Mouse (Mus musculus) midbrain, postnatal 0 days (tissue): ENCODE measurements around the gene Tmem63c. TPM values are rescaled to one million over a fixed set of nuclear protein-coding genes. Genes with fewer than 3 reads are reported as not detected.

Experiments
- ATAC-seq: fragments of 200-750 bp; cut with Nextera tagmentation; 2 replicates; pipeline ENCODE4 v1.8.0; 2017; ENCODE audit warnings: moderate number of reproducible peaks, mild to moderate bottlenecking, moderate TSS enrichment, moderate library complexity; ENCODE audit not compliant: low FRiP score
- DNase-seq: peaks from one replicate; pipeline ENCODE4 v3.0.0-alpha.2; 2015; ENCODE audit warnings: low spot score
- H3K27ac ChIP-seq: fragments of 300-500 bp; sonication (generic); 2 replicates; pipeline ENCODE4 v1.5.1; 2014; ENCODE audit warnings: low read depth, mild to moderate bottlenecking, low read length, mixed read lengths
- H3K27me3 ChIP-seq: fragments of 300-500 bp; sonication (generic); 2 replicates; pipeline ENCODE4 v1.6.1; 2014; ENCODE audit warnings: low read length, control low read depth, mixed read lengths; ENCODE audit not compliant: insufficient read depth
- H3K36me3 ChIP-seq: fragments of 300-500 bp; sonication (generic); 2 replicates; pipeline ENCODE4 v1.6.1; 2014; ENCODE audit warnings: low read length, control low read depth, mixed read lengths; ENCODE audit not compliant: insufficient read depth
- H3K4me1 ChIP-seq: fragments of 300-500 bp; sonication (generic); 2 replicates; pipeline ENCODE4 v1.6.1; 2014; ENCODE audit warnings: mild to moderate bottlenecking, control low read depth, antibody characterized with exemption, low read length, mixed read lengths; ENCODE audit not compliant: insufficient read depth
- H3K4me2 ChIP-seq: fragments of 300-500 bp; sonication (generic); 2 replicates; pipeline ENCODE4 v1.6.1; 2014; ENCODE audit warnings: low read depth, mild to moderate bottlenecking, low read length, mixed read lengths; ENCODE audit not compliant: poor library complexity, severe bottlenecking
- H3K4me3 ChIP-seq: fragments of 300-500 bp; sonication (generic); 2 replicates; pipeline ENCODE4 v1.5.1; 2014; ENCODE audit warnings: low read depth, mild to moderate bottlenecking, low read length, moderate library complexity
- H3K9ac ChIP-seq: fragments of 300-500 bp; sonication (generic); replicated peaks from 2 replicates; pipeline ENCODE4 v1.6.1; 2014; ENCODE audit warnings: mild to moderate bottlenecking, low read length, moderate library complexity, mixed read lengths; ENCODE audit not compliant: poor library complexity, severe bottlenecking
- H3K9me3 ChIP-seq: fragments of 300-500 bp; sonication (generic); 2 replicates; pipeline ENCODE4 v1.6.1; 2016; ENCODE audit warnings: low read length, control low read depth
- CTCF ChIP-seq: IDR thresholded peaks from 2 replicates; pipeline ENCODE4 v1.5.1; 2016; ENCODE audit warnings: antibody characterized with exemption, mild to moderate bottlenecking
- WGBS: fragments of 180-500 bp; shearing (Covaris S2); extraction: QIAGEN DNeasy Blood & Tissue Kit; methylation state at CpG from one replicate; pipeline ENCODE4 v1.1.7; 2014; 5-methylcytosine and 5-hydroxymethylcytosine counted together
- polyA plus RNA-seq: library from polyadenylated mRNA; unstranded; fragments of >200 nt; fragmentation: Nextera tagmentation; extraction: Ambion mirVana; gene quantifications from 2 replicates; pipeline ENCODE4 v1.2.1, GENCODE M21; 2015
- total RNA-seq: library from RNA; depleted of rRNA; stranded (reverse); fragments of >200 nt; gene quantifications from 2 replicates; pipeline ENCODE4 v1.2.3, GENCODE M21; 2014

Tmem63c gene
- total and polyA plus RNA-seq, 2 experiments from 2014 or later: 10.7 to 30.1 TPM

DNA sequence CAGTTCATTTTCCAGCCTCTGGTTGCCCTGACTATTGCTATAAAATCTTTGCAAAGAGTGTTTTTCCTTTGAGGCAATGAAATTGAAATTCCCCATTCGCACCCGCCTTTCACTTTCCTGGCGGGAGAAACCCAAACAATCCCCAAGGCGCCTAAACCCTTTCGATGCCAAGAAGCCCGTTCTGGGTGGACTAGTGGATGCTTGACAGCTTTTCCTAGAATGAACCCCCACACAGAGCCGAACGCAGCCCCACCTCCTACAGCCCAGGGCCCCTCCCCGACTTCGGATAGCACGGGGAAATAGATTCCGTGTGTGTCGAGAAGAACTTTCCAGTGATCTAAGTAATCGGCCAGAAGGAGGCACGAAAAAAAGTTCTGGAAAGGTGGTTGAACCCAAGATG is 31.8 kb upstream of the Tmem63c start:
- 2% methylated on average over 15 of the region's 15 CpGs for WGBS
- Histone ChIP-seq H3K4me1 (peaks cover 24% of the 10 kb centered on the region), H3K9me3 (no peaks in the 10 kb centered on the region), H3K4me3 (peak overlapping the region; percentile 72), H3K27ac (0 out of 2 replicates have a peak overlapping the region, but pooled peaks have one; percentile 77), H3K4me2 (peak overlapping the region; percentile 90), H3K9ac (peak overlapping the region; percentile 86), H3K36me3 (peaks cover 3% of the 10 kb centered on the region; the same call in 1 of the 2 replicates), H3K27me3 (peaks cover 7% of the 10 kb centered on the region; the same call in 1 of the 2 replicates)
- no peak for TF ChIP-seq CTCF
- ATAC-seq (0 out of 2 replicates have a peak, but pooled peaks have one; percentile 14), DNase-seq (no peak)

DNA sequence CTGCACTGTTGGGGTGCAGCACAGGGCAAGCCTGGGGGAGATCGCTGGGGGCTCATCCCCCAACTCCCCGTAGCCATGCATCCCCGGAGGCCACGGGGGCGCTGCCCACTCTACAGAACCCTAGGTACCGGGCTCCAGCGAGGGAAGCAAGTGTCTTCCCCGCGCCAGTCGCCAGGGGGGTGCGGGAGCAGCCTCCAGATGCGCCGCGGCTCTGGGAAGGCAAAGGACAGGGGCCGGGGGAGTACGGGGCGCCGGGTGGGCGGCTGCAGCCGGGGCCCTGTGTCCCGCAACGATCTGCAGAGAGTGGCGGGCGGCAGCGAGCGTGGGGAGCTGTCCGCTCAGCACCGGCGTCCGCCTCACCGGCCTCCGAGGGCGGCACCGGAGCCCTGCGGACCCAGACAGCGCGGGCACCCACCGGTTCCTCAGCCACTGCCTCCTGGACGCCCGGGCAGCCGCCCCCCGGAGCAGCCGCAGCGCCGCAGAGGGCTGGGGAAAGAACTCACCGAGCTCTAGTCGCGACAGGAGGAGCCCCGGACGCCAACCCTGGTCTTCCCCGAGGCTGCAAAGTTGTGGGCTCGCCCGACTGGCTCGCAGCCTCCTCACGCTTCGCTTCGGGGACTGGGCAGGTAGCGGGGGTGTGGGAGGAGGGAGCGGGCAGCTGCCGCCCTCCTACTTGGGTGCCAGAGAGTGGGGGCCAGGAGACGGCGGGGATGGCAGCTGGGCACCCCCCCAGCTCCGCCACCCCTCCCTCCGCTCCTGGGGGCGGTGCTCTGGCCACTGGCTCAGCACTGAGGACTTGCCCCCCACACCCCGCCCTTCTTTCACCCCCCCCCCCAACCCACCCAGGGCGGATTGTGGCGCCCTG is 31.0 kb upstream of the Tmem63c start, which contains the start of gene Zdhhc22:
Zdhhc22 (minus strand) TSS at position 541 of the 865 bp plus-strand sequence.
- ATAC-seq (peak; percentile 76), DNase-seq (peak; percentile 69)
- peak within 1 kb of the TSS; percentile 86 for H3K9ac ChIP-seq
- H3K27ac ChIP-seq: peak within 1 kb of the TSS; percentile 77
- peaks cover 3% of the 10 kb centered on the region; the same call in 1 of the 2 replicates for H3K36me3 ChIP-seq
- no peaks in the 10 kb centered on the region for H3K9me3 ChIP-seq
- peaks cover 7% of the 10 kb centered on the region; the same call in 1 of the 2 replicates for H3K27me3 ChIP-seq
- WGBS: 0% methylated on average over 40 of the region's 68 CpGs
- peak within 1 kb of the TSS; percentile 90 for H3K4me2 ChIP-seq
- peak within 1 kb of the TSS; percentile 72 for H3K4me3 ChIP-seq
- peak; percentile 69 for TF ChIP-seq CTCF
- peaks cover 24% of the 10 kb centered on the region for H3K4me1 ChIP-seq

DNA sequence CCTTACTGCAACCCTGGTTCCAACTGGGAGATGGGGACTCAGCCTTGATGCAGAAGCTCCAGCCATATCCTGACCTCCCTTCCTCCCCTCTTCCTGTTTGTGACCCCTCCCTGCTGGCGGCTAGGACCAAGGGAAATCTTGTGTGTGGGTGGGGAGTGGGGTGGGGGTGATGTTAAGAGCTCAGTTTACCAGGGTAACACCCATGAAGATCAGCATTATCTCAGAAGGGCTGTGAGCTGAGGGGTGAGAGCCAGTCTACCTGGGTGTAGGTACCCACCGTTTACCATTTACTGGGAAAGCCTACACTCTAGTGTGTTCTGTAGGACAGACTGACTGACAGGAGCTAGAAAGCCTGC is 30.4 kb upstream of the Tmem63c start:
- Histone ChIP-seq H3K4me1 (peaks cover 24% of the 10 kb centered on the region), H3K36me3 (peaks cover 3% of the 10 kb centered on the region; the same call in 1 of the 2 replicates), H3K27me3 (peaks cover 7% of the 10 kb centered on the region; the same call in 1 of the 2 replicates), H3K4me3 (peak overlapping the region; percentile 72), H3K9ac (peak overlapping the region; percentile 86), H3K4me2 (peak overlapping the region; percentile 90), H3K9me3 (no peaks in the 10 kb centered on the region), H3K27ac (peak overlapping the region; percentile 77)
- 44% methylated on average over 2 of the region's 2 CpGs for WGBS
- no peak; the same call in 1 of the 2 replicates for ATAC-seq
- DNase-seq: no peak
- no peak for TF ChIP-seq CTCF

DNA sequence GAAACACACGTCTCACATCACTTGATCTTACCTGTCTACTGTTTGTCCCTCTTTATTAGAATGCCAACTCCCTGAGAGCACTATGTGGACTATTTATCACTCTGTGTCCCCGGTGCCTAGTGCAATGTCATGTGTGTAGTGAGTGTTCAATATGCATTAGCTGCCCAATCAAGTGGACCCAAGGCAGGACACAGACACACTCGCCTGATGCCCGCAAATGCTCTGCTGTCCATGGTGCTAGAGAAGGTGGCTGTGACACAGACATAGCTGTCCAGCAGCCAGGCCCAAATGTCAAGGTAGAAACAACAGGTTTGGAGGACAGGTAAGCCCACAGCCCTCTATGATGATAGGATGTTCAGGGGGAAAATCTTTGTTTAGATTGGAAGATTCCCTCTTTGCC is 27.0 kb upstream of the Tmem63c start:
- Histone ChIP-seq H3K27ac (no peak overlapping the region), H3K27me3 (no peaks in the 10 kb centered on the region), H3K4me2 (no peak overlapping the region), H3K9ac (no peak overlapping the region), H3K36me3 (no peaks in the 10 kb centered on the region), H3K9me3 (no peaks in the 10 kb centered on the region), H3K4me3 (no peak overlapping the region), H3K4me1 (peaks cover 20% of the 10 kb centered on the region)
- ATAC-seq: no peak
- WGBS: 29% methylated on average over 4 of the region's 4 CpGs
- no peak for TF ChIP-seq CTCF
- no peak for DNase-seq

DNA sequence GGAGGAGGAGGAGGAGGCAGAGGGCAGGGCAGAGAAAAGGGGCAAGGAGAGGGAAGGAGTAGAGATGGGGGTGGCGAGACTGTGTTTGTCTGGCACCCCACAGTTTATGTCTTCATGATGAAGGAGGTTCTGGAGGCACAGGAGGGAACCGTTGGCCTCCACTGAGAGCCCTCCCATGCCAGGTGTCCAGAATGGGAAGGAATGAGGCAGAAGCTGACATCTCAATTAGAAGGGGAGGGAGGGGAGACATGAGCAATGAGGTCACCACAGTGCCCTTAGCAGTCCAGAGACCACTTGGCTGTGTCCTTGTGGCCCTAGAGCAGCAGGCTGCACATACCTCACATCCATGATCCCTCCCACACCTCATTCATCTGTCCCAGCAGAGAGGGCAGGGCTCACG is 26.4 kb upstream of the Tmem63c start:
- no peaks in the 10 kb centered on the region for H3K27me3 ChIP-seq
- H3K9me3 ChIP-seq: no peaks in the 10 kb centered on the region
- no peak overlapping the region for H3K9ac ChIP-seq
- H3K27ac ChIP-seq: no peak overlapping the region
- H3K36me3 ChIP-seq: no peaks in the 10 kb centered on the region
- DNase-seq (no peak), ATAC-seq (no peak)
- H3K4me1 ChIP-seq: peaks cover 19% of the 10 kb centered on the region
- H3K4me3 ChIP-seq: no peak overlapping the region
- no peak overlapping the region for H3K4me2 ChIP-seq
- TF ChIP-seq CTCF: no peak
- WGBS: 31% methylated on average over 3 of the region's 3 CpGs

DNA sequence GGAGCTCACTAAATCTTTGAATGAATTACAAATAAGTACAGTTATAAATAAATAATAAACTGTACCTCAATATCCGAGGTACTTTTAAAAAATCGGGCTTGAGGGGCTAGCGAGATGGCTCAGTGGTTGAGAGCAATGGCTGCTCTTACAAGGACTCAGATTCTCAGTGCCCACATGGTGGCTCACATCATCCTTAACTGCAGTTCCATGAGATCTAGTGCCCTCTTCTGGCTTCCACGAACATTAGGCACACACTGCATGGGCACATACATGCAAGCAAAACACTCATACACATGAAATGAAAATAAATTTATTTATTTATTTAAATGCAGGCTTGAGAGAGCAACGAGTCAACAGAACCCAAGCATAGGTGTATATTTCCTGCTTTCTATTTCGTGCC is 25.2 kb upstream of the Tmem63c start:
- Histone ChIP-seq H3K9ac (no peak overlapping the region), H3K4me1 (peaks cover 17% of the 10 kb centered on the region), H3K4me3 (no peak overlapping the region), H3K4me2 (no peak overlapping the region), H3K9me3 (no peaks in the 10 kb centered on the region), H3K36me3 (no peaks in the 10 kb centered on the region), H3K27ac (no peak overlapping the region), H3K27me3 (no peaks in the 10 kb centered on the region)
- peak; percentile 38; the same call in 1 of the 2 replicates for TF ChIP-seq CTCF
- ATAC-seq (no peak), DNase-seq (no peak)
- 80% methylated on average over 6 of the region's 6 CpGs for WGBS
